Mouse (Mus musculus) midbrain, embryonic 14.5 days (tissue): Measurements from ENCODE around the gene D2hgdh. TPM values are rescaled to one million over a fixed set of nuclear protein-coding genes. Genes with fewer than 3 reads are reported as not detected.
"Not testable (repeated sequence)": the region's sequence is repeated elsewhere in the genome, so short reads cannot be mapped to it uniquely, and the experiment has no call there.

ENCODE experiments used
- ATAC-seq: fragments of 200-750 bp; cut with Nextera tagmentation; 2 replicates; pipeline ENCODE4 v1.8.0; 2017; ENCODE audit warnings: moderate number of reproducible peaks, moderate library complexity; ENCODE audit not compliant: low FRiP score, low TSS enrichment
- DNase-seq: peaks from one replicate; pipeline ENCODE4 v3.0.0-alpha.2; 2015
- H3K27ac ChIP-seq: fragments of 300-500 bp; sonication (generic); replicated peaks from 2 replicates; pipeline ENCODE4 v1.5.1; 2014; ENCODE audit warnings: mild to moderate bottlenecking, low read depth, low read length, moderate library complexity
- H3K27me3 ChIP-seq: fragments of 300-500 bp; sonication (generic); 2 replicates; pipeline ENCODE4 v1.6.1; 2014; ENCODE audit warnings: low read length, control low read depth, mixed read lengths; ENCODE audit not compliant: control insufficient read depth, insufficient read depth
- H3K36me3 ChIP-seq: fragments of 300-500 bp; sonication (generic); 2 replicates; pipeline ENCODE4 v1.6.1; 2014; ENCODE audit warnings: low read length, control low read depth; ENCODE audit not compliant: control insufficient read depth, insufficient read depth
- H3K4me1 ChIP-seq: fragments of 300-500 bp; sonication (generic); 2 replicates; pipeline ENCODE4 v1.6.1; 2014; ENCODE audit warnings: mild to moderate bottlenecking, antibody characterized with exemption, low read length, control low read depth; ENCODE audit not compliant: control insufficient read depth, insufficient read depth
- H3K4me2 ChIP-seq: fragments of 300-500 bp; sonication (generic); 2 replicates; pipeline ENCODE4 v1.6.1; 2014; ENCODE audit warnings: mild to moderate bottlenecking, low read length, moderate library complexity
- H3K4me3 ChIP-seq: fragments of 300-500 bp; sonication (generic); replicated peaks from 2 replicates; pipeline ENCODE4 v1.5.1; 2014; ENCODE audit warnings: low read depth, low read length
- H3K9ac ChIP-seq: fragments of 300-500 bp; sonication (generic); replicated peaks from 2 replicates; pipeline ENCODE4 v1.6.1; 2014; ENCODE audit warnings: mild to moderate bottlenecking, low read length, moderate library complexity
- H3K9me3 ChIP-seq: fragments of 300-500 bp; sonication (generic); 2 replicates; pipeline ENCODE4 v1.6.1; 2016; ENCODE audit warnings: low read length, control low read depth, mixed read lengths; ENCODE audit not compliant: control insufficient read depth
- WGBS: fragments of 180-500 bp; shearing (Covaris S2); extraction: QIAGEN DNeasy Blood & Tissue Kit; methylation state at CpG from one replicate; pipeline ENCODE4 v1.1.7; 2014; 5-methylcytosine and 5-hydroxymethylcytosine counted together
- polyA plus RNA-seq: library from polyadenylated mRNA; unstranded; fragments of >200 nt; fragmentation: Nextera tagmentation; extraction: Ambion mirVana; gene quantifications from 2 replicates; pipeline ENCODE4 v1.2.1, GENCODE M21; 2014

Gene D2hgdh
- polyA plus RNA-seq, 1 experiment from 2014 or later = 11.5 TPM

DNA sequence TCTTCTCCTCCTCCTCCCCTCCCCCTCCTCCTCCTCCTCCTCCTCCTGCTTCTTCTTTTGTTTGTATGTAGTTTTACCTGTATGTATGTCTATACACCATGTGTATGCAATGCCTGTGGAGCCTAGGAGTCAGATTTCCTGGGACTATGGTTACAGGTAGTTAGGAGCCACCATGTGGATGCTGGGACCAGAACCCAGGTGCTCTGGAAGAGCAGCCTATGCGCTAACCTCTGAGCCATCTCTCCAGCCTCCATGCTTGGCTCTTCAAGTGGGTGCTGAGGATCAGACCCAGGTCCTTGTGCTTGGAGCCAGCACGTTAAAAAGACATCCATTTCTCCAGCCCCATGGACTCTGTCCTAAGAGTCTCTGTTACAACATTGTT is 11.8 kb downstream of the D2hgdh start:
- H3K4me1 ChIP-seq = no peaks in the 10 kb centered on the region
- ATAC-seq (no peak), DNase-seq (no peak)
- H3K27me3 ChIP-seq = no peaks in the 10 kb centered on the region
- H3K4me2 ChIP-seq = no peak overlapping the region
- 88% methylated on average over 2 of the region's 2 CpGs for WGBS
- H3K4me3 ChIP-seq = no peak overlapping the region
- H3K9me3 ChIP-seq = no peaks in the 10 kb centered on the region
- H3K9ac ChIP-seq = no peak overlapping the region
- H3K36me3 ChIP-seq = peaks cover 14% of the 10 kb centered on the region
- no peak overlapping the region for H3K27ac ChIP-seq

- H3K36me3 ChIP-seq = peaks cover 14% of the 10 kb centered on the region
- no peaks in the 10 kb centered on the region for H3K27me3 ChIP-seq
- DNase-seq = no peak
- H3K4me2 ChIP-seq = no peak overlapping the region
- H3K9me3 ChIP-seq = no peaks in the 10 kb centered on the region
- no peak overlapping the region for H3K9ac ChIP-seq
- WGBS = 97% methylated on average over 8 of the region's 8 CpGs
- no peaks in the 10 kb centered on the region for H3K4me1 ChIP-seq
- no peak overlapping the region for H3K4me3 ChIP-seq
- H3K27ac ChIP-seq = no peak overlapping the region
- no peak for ATAC-seq
Measured at GRCm38 (mm10) chr1:93837335-93837734, 12.6 kb downstream of the D2hgdh start.

DNA sequence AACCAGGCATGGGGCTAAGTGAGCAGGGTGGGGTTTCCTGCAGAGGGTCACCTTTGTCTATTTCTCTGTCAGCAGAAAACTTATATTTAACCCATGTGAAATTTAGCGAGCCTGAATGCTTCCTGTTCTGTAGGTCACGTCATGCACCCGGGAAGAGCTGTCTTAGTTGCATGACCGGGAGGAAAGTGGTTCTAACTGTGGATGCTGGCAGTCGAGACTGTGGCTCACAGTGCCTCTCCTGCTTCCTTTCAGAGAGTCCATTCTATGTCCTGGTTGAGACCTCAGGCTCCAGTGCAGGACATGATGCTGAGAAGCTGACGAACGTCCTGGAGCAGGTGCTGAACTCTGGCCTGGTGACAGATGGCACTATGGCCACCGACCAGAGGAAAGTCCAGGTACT is 13.9 kb downstream of the D2hgdh start:
- not testable (repeated sequence) for H3K4me1 ChIP-seq, H3K4me2 ChIP-seq, H3K27ac ChIP-seq, H3K9me3 ChIP-seq, H3K9ac ChIP-seq, ATAC-seq, H3K4me3 ChIP-seq, H3K27me3 ChIP-seq, DNase-seq
- peaks cover 14% of the 10 kb centered on the region for H3K36me3 ChIP-seq
- 96% methylated on average over 8 of the region's 8 CpGs for WGBS

DNA sequence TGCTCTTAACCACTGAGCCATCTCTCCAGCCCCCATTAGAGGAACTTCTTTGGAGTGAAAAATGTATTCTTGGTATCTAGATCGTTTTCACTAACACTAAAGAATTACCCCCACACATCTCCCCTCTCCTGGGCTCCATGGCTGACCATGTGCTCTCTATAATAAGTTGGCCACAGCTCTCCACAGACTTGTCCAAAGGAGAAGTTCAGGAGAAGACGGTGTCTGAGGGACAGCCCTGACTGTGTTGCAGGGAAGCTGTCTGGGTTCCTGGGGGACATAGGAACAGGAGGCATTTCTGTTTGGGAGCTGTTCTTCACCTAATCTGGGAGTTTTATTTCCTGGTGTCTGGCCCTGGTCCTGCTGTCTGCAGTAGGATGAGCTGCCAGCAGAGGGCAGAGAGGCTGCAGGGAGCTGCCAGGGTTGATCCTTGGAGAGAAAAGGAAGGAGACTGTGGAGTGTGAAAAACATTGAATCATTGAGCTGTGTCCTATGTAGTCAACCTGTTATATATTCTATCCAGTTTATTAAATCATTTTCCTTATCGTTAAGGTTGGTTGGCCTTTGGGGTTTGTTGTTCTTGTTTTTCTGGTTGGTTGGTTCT is 21.2 kb downstream of the D2hgdh start:
- 52% methylated on average over 1 of the region's 3 CpGs for WGBS
- H3K4me1 ChIP-seq = not testable (repeated sequence)

GRCm38 (mm10) chr1:93855790-93856189 is 31.1 kb downstream of the D2hgdh start:
- H3K27me3 ChIP-seq, H3K9me3 ChIP-seq, H3K4me2 ChIP-seq, DNase-seq, H3K4me3 ChIP-seq, H3K9ac ChIP-seq, ATAC-seq, H3K27ac ChIP-seq, H3K4me1 ChIP-seq, H3K36me3 ChIP-seq: not testable (repeated sequence)
- 74% methylated on average over 4 of the region's 4 CpGs for WGBS

More for the DNA sequence above, 21.2 kb downstream of the D2hgdh start:
- peak; percentile 60; the same call in 1 of the 2 replicates for ATAC-seq
- not testable (repeated sequence) for H3K4me2 ChIP-seq, H3K9me3 ChIP-seq, H3K36me3 ChIP-seq, H3K27me3 ChIP-seq, DNase-seq, H3K4me3 ChIP-seq, H3K9ac ChIP-seq, H3K27ac ChIP-seq

GRCm38 (mm10) chr1:93857370-93857769 is 32.7 kb downstream of the D2hgdh start:
- 63% methylated on average over 6 of the region's 6 CpGs for WGBS
- H3K4me2 ChIP-seq = no peak overlapping the region
- no peak overlapping the region for H3K27ac ChIP-seq
- no peaks in the 10 kb centered on the region for H3K36me3 ChIP-seq
- no peaks in the 10 kb centered on the region for H3K27me3 ChIP-seq
- H3K4me3 ChIP-seq = no peak overlapping the region
- no peak for ATAC-seq
- no peaks in the 10 kb centered on the region for H3K4me1 ChIP-seq
- no peaks in the 10 kb centered on the region for H3K9me3 ChIP-seq
- DNase-seq = peak; percentile 13
- no peak overlapping the region for H3K9ac ChIP-seq

- H3K27ac ChIP-seq = no peak overlapping the region
- H3K9ac ChIP-seq = no peak overlapping the region
- no peaks in the 10 kb centered on the region for H3K4me1 ChIP-seq
- no peaks in the 10 kb centered on the region for H3K36me3 ChIP-seq
- H3K4me2 ChIP-seq = no peak overlapping the region
- H3K4me3 ChIP-seq = no peak overlapping the region
- ATAC-seq (no peak), DNase-seq (no peak)
- WGBS = 94% methylated on average over 3 of the region's 3 CpGs
- H3K27me3 ChIP-seq = no peaks in the 10 kb centered on the region
- H3K9me3 ChIP-seq = no peaks in the 10 kb centered on the region
Measured at GRCm38 (mm10) chr1:93857991-93858390, 33.3 kb downstream of the D2hgdh start.

GRCm38 (mm10) chr1:93859619-93860018 is 34.9 kb downstream of the D2hgdh start:
- Histone ChIP-seq H3K9ac (no peak overlapping the region), H3K27me3 (no peaks in the 10 kb centered on the region), H3K4me2 (no peak overlapping the region), H3K4me3 (no peak overlapping the region), H3K4me1 (no peaks in the 10 kb centered on the region), H3K9me3 (no peaks in the 10 kb centered on the region), H3K36me3 (no peaks in the 10 kb centered on the region), H3K27ac (no peak overlapping the region)
- DNase-seq (no peak), ATAC-seq (no peak)

GRCm38 (mm10) chr1:93861048-93861447 is 36.3 kb downstream of the D2hgdh start, which contains the start of gene Gal3st2:
Gal3st2 (plus strand) TSS chr1:93861306.
- not testable (repeated sequence) for ATAC-seq, H3K36me3 ChIP-seq, H3K4me2 ChIP-seq, H3K4me1 ChIP-seq, DNase-seq, H3K27ac ChIP-seq, H3K9ac ChIP-seq, H3K4me3 ChIP-seq, H3K27me3 ChIP-seq, H3K9me3 ChIP-seq
- WGBS = 76% methylated on average over 2 of the region's 2 CpGs
